Mouse (Mus musculus) embryonic stem cell, embryonic (primary cell): Measurements from ENCODE around the gene Trp53i11.

Experiments
- CTCF ChIA-PET, 4 experiments: fragments of 300-600 bp in 2 of 4; fragments of 350-600 bp in 2 of 4; sonication (Branson Sonifier 250); formaldehyde crosslinking; loops; one replicate each; lab custom pipeline; 2022; ENCODE audit warnings: inconsistent platforms in 2 of 4; lab: Charles Lee
- POLR2A ChIA-PET, 4 experiments: fragments of 300-600 bp in 2 of 4; fragments of 350-600 bp in 2 of 4; sonication (Branson Sonifier 250); formaldehyde crosslinking; loops; one replicate each; lab custom pipeline; 2022; ENCODE audit warnings: antibody characterized with exemption in 4 of 4, inconsistent platforms in 1 of 4; lab: Charles Lee

Trp53i11 gene

DNA sequence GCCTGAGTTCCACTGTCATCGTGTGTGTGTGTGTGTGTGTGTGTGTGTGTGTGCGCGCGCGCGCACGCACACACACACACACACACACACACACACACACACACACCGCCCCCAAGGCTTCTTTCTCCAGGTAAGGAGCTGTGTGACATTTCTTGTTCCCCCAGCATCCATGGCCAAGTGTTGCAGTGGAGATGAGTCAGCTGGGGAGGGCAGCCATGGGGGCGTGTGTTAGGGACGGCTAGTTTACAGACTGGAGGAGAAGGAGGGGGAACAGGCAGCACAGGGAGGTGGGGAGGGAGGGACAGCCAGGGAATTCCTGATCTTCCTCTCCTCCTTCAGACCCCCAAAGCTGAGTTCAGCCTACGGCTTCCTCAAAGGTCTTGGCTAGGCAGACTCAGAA lies 4.5 kb upstream of the Trp53i11 start:
- POLR2A ChIA-PET = interaction anchor here in 2 of 4 experiments (0.7 to 1.6 kb wide), 5 partner anchors 8 to 22 kb away, joined by 3 to 8 read pairs (median 4); no protein-coding TSS in a partner anchor
- CTCF ChIA-PET = interaction anchor here (0.6 to 2.3 kb wide), 6 partner anchors 16 to 873 kb away, joined by 3 to 8 read pairs (median 4); no protein-coding TSS in a partner anchor

DNA sequence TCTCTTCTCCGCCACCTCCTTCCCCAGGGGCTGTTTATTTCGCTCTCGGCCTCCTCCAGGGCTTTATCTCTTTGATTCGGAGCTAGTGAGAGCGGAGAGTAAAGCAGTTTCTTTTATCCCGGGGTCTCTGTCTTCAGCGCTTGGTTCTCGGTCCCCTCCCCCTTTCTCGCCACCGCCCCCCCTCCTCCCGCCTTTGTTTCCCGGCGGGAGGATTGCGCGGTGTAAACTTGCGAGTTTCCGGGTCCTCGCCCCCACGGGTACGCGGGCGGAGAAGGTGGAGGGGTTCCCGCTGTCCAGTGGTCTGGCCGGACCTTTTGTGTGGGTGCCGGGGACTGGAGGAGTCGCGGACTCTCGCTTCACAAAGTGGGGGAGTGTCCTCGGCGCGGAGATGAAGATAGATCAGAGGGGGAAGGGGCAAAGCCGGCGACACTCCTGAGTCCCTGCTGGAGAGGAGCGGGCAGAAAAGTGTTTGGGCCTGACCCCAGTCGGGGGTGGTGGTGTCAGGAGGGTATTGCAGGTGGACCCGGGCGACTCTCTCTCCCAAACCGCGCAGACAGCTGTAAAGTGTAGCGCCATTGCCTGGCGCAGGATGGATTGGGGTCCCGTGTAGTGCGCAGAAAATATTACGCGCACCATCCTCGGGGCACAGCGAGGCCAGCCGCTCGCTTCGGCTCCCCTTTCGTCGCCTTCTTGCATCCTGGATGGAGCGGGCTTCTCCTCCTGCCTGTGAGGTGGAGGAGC lies 842 bp downstream of the Trp53i11 start:
- POLR2A ChIA-PET = interaction anchor here (0.9 to 2.4 kb wide), 15 partner anchors 8 to 215 kb away, joined by 3 to 14 read pairs (median 3); no protein-coding TSS in a partner anchor
- CTCF ChIA-PET = interaction anchor here in 3 of 4 experiments (0.6 to 4.1 kb wide), 31 partner anchors 8 to 305 kb away, joined by 3 to 21 read pairs (median 4); no protein-coding TSS in a partner anchor

DNA sequence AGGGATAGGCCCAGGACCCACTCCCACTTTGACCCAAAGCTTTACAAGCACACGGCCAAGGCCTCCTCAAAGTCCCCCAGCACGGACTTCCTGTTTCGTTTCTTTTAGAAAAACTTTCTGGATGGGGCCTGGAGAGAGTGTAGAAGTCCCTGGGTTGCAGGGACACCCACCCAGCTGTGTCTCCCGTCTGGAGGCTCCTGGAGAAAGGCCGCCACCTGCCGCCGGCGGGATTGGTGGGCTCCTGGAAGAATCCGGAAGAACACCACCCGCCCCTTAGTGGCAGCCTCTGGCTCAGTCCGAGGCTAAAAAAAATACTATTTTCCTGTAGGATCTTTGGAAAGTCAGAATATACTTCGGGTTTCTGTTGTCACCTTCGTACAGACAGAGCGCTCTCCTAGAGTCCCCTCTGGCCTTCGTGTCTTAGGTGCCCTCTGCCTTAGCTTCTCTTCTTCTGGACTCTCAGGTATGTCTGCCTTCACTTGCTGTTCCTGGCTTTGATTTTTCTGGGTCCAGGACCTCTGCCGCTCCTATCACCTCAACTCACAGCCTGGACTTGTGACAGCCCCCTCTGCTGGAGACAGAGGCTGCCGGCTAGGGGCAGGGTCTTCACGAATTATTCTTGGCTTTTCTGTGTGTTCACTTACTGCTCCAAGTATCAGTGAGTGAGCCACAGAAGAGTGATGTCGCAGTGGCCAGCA lies 1.6 kb downstream of the Trp53i11 start:
- ChIA-PET POLR2A (interaction anchor here in 3 of 4 experiments (1.0 to 2.4 kb wide), 9 partner anchors 8 to 120 kb away, joined by 3 to 14 read pairs (median 4); no protein-coding TSS in a partner anchor), CTCF (interaction anchor here in 2 of 4 experiments (0.8 to 4.1 kb wide), 16 partner anchors 9 to 306 kb away, joined by 3 to 21 read pairs (median 6); no protein-coding TSS in a partner anchor)

- POLR2A ChIA-PET = interaction anchor here (0.6 to 3.4 kb wide), 29 partner anchors 8 to 767 kb away, joined by 3 to 27 read pairs (median 3); no protein-coding TSS in a partner anchor
- CTCF ChIA-PET = interaction anchor here (0.5 to 2.1 kb wide), 31 partner anchors 8 to 801 kb away, joined by 3 to 10 read pairs (median 4); no protein-coding TSS in a partner anchor
Observed at GRCm38 (mm10) chr2:93190771-93191487, 3.6 kb downstream of the Trp53i11 start.

GRCm38 (mm10) chr2:93191488-93192181 lies 4.3 kb downstream of the Trp53i11 start:
- CTCF ChIA-PET = interaction anchor here (0.6 to 2.1 kb wide), 21 partner anchors 7 to 375 kb away, joined by 3 to 10 read pairs (median 4); no protein-coding TSS in a partner anchor
- POLR2A ChIA-PET = interaction anchor here (0.6 to 3.4 kb wide), 23 partner anchors 7 to 768 kb away, joined by 3 to 27 read pairs (median 4); no protein-coding TSS in a partner anchor

DNA sequence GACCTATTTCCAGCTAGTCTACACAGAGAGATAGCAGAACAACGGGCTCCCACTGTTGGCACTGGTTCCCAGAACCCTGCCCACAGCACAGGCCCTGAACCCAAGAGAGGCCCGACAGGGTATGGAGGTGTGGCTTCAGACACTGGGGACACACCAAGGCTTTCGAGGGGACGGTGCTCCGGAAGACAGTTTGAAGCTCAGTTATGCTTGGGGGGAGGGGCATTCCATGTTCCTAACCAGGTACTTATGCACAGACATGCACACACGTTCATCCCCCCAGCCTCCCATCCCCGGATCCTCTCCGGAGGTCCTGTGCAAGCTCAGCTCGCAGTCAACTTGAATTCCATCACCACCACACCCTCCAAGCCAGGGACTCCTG lies 4.8 kb downstream of the Trp53i11 start:
- POLR2A ChIA-PET = interaction anchor here in 3 of 4 experiments (0.7 to 3.4 kb wide), 11 partner anchors 9 to 116 kb away, joined by 3 to 27 read pairs (median 4); no protein-coding TSS in a partner anchor

DNA sequence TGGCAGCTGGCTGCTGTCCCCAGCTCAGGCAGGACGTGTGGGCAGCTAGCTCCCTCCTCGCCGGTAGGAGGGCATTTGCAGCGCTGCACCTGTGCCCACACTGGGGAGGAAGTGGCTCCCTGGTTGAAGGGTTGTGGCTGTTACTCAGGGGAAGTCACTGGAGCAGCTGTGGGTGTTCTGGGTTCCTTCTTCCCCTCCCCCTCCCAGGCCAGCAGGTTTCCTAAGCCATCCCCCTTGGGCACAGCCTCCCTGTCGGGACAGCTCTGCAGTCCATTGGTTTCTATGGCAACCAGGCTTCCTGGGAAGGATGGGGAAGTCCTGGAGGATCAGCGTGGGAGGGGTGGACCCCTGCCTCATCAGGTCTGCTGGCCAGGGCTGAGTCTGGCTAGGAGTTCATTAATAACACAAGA lies 5.3 kb downstream of the Trp53i11 start:
- CTCF ChIA-PET = interaction anchor here in 3 of 4 experiments (0.6 to 2.1 kb wide), 7 partner anchors 11 to 422 kb away, joined by 3 to 9 read pairs (median 4); no protein-coding TSS in a partner anchor
- POLR2A ChIA-PET = interaction anchor here in 3 of 4 experiments (0.7 to 3.4 kb wide), 8 partner anchors 8 to 117 kb away, joined by 3 to 27 read pairs (median 4); no protein-coding TSS in a partner anchor

More for the DNA sequence above, 4.8 kb downstream of the Trp53i11 start:
- CTCF ChIA-PET = interaction anchor here in 3 of 4 experiments (0.7 to 2.1 kb wide), 7 partner anchors 11 to 376 kb away, joined by 3 to 7 read pairs (median 4); no protein-coding TSS in a partner anchor

DNA sequence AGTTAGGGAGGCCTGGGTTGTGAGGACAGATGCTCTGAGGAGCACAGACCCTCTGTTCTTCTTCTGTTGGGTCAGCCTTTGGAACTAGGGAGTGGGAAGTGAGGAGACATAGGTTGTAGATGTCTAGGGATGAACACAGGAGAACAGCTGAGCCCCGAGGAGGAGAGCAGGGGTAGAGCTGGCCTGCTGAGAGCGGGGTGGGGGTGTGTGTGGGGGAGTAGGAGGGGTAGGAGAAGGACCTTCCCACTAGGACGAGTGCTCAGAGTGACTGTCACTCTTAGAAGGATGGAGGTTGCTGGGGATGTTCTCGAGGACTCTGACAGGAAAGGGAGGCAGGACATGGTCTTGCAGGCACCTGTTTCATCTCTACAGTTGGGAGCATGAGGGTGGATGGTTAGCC lies 6.5 kb downstream of the Trp53i11 start:
- CTCF ChIA-PET = interaction anchor here in 3 of 4 experiments (0.6 to 1.0 kb wide), 5 partner anchors 8 to 172 kb away, joined by 3 to 9 read pairs (median 5); no protein-coding TSS in a partner anchor
- POLR2A ChIA-PET = interaction anchor here in 3 of 4 experiments (0.5 to 1.7 kb wide), 7 partner anchors 8 to 1119 kb away, joined by 3 to 6 read pairs (median 3); no protein-coding TSS in a partner anchor

GRCm38 (mm10) chr2:93198846-93199245 lies 11.5 kb downstream of the Trp53i11 start:
- ChIA-PET POLR2A (interaction anchor here (0.5 to 1.4 kb wide), 9 partner anchors 8 to 221 kb away, joined by 3 to 8 read pairs (median 4); no protein-coding TSS in a partner anchor), CTCF (interaction anchor here (0.5 to 2.3 kb wide), 83 partner anchors 8 to 1948 kb away, joined by 3 to 33 read pairs (median 4); partner anchors contain the start of genes Trp53i11 (in 2 of the 4) and Tspan18 (in 1 of the 4))

DNA sequence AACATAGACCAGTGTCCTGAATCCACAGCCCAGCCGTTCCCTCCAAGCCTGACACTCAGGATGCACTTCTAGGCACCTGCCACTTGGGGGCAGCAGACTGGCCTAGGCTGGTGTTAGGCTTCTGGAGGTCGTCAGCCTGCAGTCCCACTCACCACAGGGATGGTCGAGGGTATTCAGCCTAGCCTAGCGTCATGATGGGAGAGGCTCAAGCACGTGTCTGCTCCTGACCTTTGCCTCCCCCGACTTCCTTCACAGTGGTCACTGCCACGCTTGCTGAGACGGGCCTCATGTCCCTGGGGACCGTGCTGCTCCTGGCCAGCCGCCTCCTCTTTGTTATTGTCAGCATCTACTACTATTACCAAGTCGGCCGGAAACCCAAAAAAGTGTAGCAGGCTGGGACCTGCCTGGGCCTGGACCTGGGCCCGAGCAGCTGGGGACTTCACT lies 12.2 kb downstream of the Trp53i11 start:
- CTCF ChIA-PET = interaction anchor here (0.5 to 2.3 kb wide), 82 partner anchors 9 to 1949 kb away, joined by 3 to 33 read pairs (median 4); partner anchors contain the start of genes Trp53i11 (in 2 of the 4) and Tspan18 (in 1 of the 4)
- POLR2A ChIA-PET = interaction anchor here (0.5 to 1.4 kb wide), 8 partner anchors 9 to 220 kb away, joined by 3 to 8 read pairs (median 4); no protein-coding TSS in a partner anchor

DNA sequence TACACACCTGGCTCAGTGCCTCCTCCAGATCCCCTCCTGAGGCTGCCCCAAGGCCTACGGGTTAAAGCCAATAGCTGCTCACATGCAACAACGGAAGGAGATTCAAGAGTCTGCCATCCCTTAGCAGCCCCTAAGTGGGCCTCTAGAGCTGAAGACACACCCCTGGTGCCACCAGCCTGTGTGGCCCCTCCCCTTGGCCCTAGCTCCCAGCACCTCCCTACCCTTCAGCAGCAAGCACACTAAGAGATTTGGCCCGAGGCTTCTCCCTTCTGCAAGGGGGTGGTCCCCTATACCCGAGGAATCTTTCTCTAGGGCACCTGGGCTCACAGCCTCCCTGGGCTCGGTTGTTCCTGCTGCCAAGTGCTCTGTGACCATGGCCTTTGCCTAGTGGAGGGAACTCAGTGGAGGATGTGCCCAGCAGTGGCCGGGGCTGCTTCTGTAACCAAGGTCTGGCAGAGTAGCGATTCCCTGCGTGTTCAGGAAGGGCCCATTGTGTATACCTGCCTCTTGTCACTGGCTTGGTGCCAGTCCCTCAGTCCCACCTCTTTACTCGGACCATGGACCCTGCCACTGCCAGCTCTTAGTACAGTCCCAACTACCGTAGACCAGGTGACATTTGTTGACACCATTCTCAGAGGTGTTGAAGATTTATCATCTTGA lies 13.5 kb downstream of the Trp53i11 start:
- POLR2A ChIA-PET = interaction anchor here in 3 of 4 experiments (0.5 to 1.2 kb wide), 5 partner anchors 8 to 309 kb away, joined by 3 to 4 read pairs (median 3); no protein-coding TSS in a partner anchor
- CTCF ChIA-PET = interaction anchor here in 2 of 4 experiments (0.5 to 4.9 kb wide), 6 partner anchors 10 to 270 kb away, joined by 3 to 27 read pairs (median 4); no protein-coding TSS in a partner anchor

- ChIA-PET CTCF (interaction anchor here in 3 of 4 experiments (0.6 to 4.9 kb wide), 9 partner anchors 8 to 754 kb away, joined by 3 to 27 read pairs (median 6); no protein-coding TSS in a partner anchor), POLR2A (interaction anchor here in 3 of 4 experiments (0.5 to 2.1 kb wide), 7 partner anchors 9 to 491 kb away, joined by 3 to 6 read pairs (median 4); no protein-coding TSS in a partner anchor)
Observed at GRCm38 (mm10) chr2:93201997-93202396, 14.6 kb downstream of the Trp53i11 start.

GRCm38 (mm10) chr2:93202782-93203181 lies 15.4 kb downstream of the Trp53i11 start:
- CTCF ChIA-PET = interaction anchor here in 2 of 4 experiments (0.6 to 4.9 kb wide), 7 partner anchors 11 to 268 kb away, joined by 3 to 27 read pairs (median 5); no protein-coding TSS in a partner anchor
- POLR2A ChIA-PET = interaction anchor here in 2 of 4 experiments (0.5 to 2.1 kb wide), 3 partner anchors 215 to 492 kb away, joined by 3 to 5 read pairs (median 4); no protein-coding TSS in a partner anchor

DNA sequence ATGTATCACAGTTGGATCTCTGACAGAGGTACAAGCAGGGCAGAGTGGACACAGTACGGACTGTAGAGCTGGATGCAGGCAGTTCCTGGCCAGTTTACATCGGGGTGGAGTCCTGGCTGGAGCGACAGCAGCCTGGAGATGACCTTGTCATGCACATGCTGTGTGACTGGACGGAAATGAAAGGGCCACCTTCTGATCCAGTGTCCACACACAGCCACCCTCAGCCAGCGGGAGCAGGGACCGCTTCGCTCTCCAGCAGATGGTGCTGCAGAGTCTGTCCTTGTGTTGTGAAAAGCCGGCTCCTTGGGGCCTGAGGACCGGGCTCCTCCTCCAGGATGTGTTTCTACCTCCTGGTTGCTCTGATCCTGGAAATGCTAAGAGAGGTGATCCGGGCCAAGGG lies 16.3 kb downstream of the Trp53i11 start:
- POLR2A ChIA-PET = interaction anchor here in 2 of 4 experiments (0.6 to 1.7 kb wide), 6 partner anchors 9 to 216 kb away, joined by 3 to 4 read pairs (median 3); no protein-coding TSS in a partner anchor
- CTCF ChIA-PET = interaction anchor here in 3 of 4 experiments (0.7 to 4.9 kb wide), 13 partner anchors 10 to 268 kb away, joined by 3 to 27 read pairs (median 6); partner anchors contain the start of gene Trp53i11 (in 1 of the 3)

DNA sequence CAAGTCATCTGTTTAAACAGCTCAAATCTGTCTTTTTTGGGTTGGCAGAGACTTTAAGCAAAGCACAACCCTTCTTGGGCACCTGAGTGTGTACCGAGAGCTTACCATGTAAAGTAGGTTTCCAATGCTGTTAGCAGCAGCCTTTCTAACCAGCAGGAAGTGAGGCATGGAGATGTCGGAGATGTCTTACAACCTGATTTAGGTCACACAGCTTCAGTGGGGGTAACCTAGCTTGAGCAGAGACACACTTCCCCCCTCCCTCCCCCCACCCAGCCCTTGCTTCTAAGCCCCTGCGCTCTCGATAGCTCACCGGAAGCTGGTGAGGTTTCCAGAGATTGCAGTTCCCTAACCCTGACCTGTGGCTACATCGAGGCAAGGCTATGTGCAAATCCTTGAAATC lies 17.2 kb downstream of the Trp53i11 start:
- POLR2A ChIA-PET = interaction anchor here in 3 of 4 experiments (0.6 to 2.1 kb wide), 12 partner anchors 8 to 1461 kb away, joined by 3 to 7 read pairs (median 3); no protein-coding TSS in a partner anchor

More for the DNA sequence above, 17.2 kb downstream of the Trp53i11 start:
- CTCF ChIA-PET = interaction anchor here (0.5 to 4.9 kb wide), 21 partner anchors 9 to 345 kb away, joined by 3 to 27 read pairs (median 5); partner anchors contain the start of gene Trp53i11 (in 2 of the 4)
